Mouse (Mus musculus) left cerebral cortex, postnatal 36 days (tissue): ENCODE measurements around the gene Cpeb3. TPM values are rescaled to one million over a fixed set of nuclear protein-coding genes. Genes with fewer than 3 reads are reported as not detected.

ENCODE experiments used
- DNase-seq, 2 experiments: peaks; one replicate each; pipeline ENCODE4 v3.0.0; 2021 to 2022; ENCODE audit warnings: low spot score in 2 of 2, mixed read lengths in 1 of 2
- intact Hi-C: fragments of 180-260 bp; cut with DNase I; formaldehyde crosslinking; loops from one replicate; pipeline ENCODE4 v1.15.1; 2025
- total RNA-seq, 2 experiments: library from RNA; stranded (reverse); gene quantifications; 2 replicates each; pipeline ENCODE4 v1.2.3; 2021

Gene Cpeb3
- total RNA-seq, 2 experiments from 2014 or later = 79.8 to 104 TPM

DNA sequence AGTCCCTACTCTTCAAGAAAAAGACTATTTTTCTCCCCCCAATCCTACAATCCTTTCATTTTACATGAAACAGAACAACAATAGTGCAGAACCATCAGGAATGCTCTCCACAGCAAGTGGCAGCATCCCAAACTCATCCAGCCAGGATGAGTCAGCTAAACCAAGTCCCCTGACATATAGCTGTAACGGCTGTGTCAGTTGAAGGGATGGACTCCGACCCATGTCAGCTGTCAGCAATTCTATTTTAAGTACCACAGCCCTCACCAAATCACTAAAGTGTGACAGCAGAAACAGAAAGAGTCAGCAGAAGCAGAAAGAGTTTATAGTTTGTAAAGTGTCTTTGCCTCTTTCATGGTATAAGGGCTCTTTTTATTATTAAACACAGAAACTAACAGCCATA lies 148.8 kb downstream of the Cpeb3 start:
- no peak for DNase-seq
- intact Hi-C loops = no loop called here

DNA sequence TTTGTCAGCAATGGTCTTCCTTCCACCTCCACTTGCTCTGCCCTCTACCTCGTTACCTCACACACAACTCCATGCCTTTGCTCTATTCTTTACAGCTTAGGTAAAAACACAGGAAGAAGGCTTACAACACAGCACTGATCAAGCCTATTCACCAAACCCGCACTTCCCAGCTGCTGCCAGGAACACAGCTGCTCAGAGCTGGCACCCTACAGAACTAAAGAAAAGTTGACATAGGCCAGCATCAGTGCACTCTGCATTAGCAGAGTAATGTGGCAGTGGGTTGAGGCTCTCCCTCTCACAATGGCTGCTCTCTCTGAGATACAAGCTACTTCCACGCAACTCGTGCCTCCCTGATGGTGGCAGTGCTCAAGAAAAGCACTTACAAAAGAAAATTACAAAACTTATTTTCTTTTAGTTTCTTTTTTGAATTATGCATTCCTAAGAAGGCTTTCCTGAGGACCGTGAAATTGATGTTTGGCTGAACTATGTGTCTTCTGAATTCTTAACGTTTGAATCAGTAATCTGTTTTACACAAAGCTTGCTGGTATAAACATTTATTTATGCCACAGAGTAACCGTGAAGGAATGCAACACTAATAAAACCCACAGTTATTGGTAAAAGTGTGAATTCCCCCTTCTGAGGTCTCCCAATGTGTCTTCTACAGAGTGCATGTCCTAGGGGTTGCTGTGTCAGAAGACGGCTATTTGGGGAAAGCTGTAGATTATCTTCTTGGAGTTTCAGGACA lies 151.1 kb downstream of the Cpeb3 start:
- intact Hi-C loops = no loop called here
- DNase-seq = no peak

- peak in 1 of 2 experiments; percentile 55 for DNase-seq
- intact Hi-C loops = no loop called here
These were observed 152.3 kb downstream of the Cpeb3 start for GRCm38 (mm10) chr19:37055976-37056556.

DNA sequence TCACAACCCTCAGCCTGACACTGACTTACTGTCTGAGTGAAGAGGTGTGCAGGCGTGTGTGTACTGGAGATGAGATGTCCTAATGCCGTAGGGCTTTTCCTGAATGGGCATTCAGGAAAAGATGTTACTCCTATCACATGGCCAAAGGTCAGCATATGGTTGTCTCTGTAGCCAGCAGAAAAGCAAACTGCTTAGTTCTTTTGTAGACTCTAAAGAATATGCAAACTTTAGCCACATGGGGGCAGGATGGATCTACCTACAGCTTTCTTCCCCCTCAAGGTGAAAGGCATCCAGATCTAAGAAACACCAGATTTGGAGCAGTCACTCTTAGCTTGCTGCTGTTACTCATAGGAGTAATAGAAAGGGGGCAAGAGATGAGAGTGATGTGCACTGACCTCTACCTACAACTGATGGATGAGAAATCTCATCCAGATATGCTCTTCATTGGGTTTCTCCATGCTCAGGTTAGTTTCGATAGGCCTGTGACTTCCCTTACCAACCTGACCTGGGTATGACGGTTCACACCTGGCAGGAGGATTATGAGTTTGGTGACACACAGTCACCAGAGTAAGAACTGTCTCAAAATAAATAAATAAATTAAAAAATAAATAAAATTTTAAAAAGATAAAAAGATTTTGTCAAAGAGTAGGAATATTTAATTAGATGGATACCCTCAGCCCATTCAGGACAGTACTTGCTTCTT lies 157.6 kb downstream of the Cpeb3 start:
- intact Hi-C loops = loop anchor here (5.0 kb wide), 2 partner anchors 122 to 217 kb away; no protein-coding TSS in a partner anchor
- DNase-seq = no peak

DNA sequence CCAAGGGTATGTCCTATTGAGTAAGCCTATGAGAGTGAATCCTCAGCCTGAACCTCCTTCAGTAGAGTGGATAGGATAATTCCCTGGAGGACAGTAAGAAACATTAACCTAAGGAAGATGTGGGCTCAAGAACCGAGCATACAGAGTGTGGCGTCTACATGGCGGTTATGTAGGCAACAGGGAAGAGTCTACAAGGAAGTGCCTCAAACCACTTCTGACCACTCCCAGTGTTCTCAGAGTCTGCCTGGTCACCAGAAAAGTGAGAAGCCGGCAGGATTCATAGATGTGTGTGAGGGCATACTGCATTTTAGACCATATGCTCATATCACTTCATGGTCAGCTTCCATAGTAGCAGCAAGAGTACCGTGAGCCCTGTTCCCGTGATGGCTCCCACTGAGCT lies 159.9 kb downstream of the Cpeb3 start:
- no peak for DNase-seq
- intact Hi-C loops = loop anchor here (5.0 kb wide), 1 partner anchor 159 kb away; the partner anchor contains the start of genes Cpeb3 and March5

DNA sequence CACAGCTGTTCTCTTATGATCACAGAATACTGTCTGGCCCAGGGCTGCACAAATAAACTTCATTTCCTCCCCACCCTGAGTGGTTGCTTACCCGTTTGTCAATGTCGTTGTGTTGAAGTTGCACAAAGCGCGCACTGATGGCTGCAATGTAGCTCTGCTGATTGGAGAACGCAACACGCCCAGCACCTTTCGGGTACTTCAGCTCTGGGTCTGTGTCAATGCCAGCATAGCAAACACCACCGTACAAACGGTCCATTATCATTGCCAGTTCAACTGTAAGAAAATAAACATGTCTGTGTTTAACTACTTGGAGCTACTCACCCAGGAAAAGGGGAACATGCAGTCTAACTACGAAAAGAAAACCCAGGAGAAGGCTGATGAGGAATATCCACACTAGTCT lies 164.0 kb downstream of the Cpeb3 start:
- intact Hi-C loops = no loop called here

DNA sequence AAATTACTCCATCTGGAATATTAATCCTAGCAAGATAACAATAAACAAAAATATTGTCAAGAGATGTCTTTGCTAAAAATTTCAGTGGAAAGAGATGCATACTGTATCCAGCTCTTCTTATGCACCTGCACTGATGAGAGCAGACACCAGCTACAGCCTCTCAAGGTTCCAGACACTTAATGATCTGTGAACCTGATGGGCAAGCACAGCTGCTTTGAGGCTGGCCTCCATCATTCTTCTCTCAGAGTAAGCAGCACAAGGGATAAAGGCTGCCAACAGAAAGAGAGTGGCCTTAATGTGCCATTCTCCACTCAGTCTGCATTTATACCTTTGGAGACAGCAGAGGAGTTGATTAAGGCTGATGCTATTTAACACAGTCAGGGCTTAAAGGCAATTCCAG lies 167.5 kb downstream of the Cpeb3 start:
- DNase-seq = no peak
- intact Hi-C loops = no loop called here

More for the DNA sequence above, 164.0 kb downstream of the Cpeb3 start:
- DNase-seq = no peak

DNA sequence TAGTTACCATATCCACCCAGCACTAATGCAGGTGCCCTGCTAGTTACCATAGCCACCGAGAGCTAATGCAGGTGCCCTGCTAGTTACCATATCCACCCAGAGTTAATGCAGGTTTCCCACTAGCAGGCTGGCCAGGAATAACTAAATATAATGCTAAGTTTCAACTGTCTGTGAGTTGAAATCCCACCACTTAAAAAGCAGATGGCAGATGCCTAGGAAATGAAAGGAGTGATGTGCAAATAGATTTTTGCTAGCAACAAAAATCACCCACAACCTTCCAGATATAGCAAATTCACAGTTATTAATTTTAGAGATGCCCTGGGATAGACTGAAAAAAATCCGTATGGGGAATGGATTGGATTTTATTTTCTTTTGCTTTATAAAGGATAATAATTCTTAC lies 176.0 kb downstream of the Cpeb3 start:
- DNase-seq = no peak
- intact Hi-C loops = no loop called here

- DNase-seq = no peak
These were observed 177.0 kb downstream of the Cpeb3 start for GRCm38 (mm10) chr19:37031446-37031845.

GRCm38 (mm10) chr19:37029771-37030170 lies 178.6 kb downstream of the Cpeb3 start:
- intact Hi-C loops = no loop called here
- DNase-seq = no peak

More at GRCm38 (mm10) chr19:37031446-37031845, 177.0 kb downstream of the Cpeb3 start:
- intact Hi-C loops = no loop called here

DNA sequence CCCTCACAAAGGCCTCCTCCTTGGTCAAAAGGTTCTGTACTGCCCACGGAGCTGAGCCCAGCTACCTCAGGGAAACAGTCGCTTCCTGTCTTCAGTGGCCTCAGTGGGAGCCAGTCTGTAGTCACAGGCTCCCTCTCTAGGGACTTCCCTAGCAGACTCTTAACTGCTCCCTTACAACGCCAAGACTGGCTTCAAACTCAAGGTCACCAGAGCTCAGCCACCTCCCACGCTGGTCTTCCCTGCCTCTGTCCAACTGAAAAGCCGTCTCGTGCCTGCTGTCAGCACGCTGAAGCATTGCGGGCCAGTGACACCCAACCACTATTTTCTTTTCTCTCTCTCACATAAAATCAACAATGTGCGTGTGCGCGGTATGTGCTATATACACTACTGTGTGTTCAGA lies 182.0 kb downstream of the Cpeb3 start:
- intact Hi-C loops = no loop called here
- DNase-seq = no peak

- DNase-seq = peak; percentile 43 to 46
- intact Hi-C loops = no loop called here
These were observed 182.5 kb downstream of the Cpeb3 start for GRCm38 (mm10) chr19:37025839-37026319.

GRCm38 (mm10) chr19:37022146-37022545 lies 186.3 kb downstream of the Cpeb3 start:
- no peak for DNase-seq
- intact Hi-C loops = no loop called here

DNA sequence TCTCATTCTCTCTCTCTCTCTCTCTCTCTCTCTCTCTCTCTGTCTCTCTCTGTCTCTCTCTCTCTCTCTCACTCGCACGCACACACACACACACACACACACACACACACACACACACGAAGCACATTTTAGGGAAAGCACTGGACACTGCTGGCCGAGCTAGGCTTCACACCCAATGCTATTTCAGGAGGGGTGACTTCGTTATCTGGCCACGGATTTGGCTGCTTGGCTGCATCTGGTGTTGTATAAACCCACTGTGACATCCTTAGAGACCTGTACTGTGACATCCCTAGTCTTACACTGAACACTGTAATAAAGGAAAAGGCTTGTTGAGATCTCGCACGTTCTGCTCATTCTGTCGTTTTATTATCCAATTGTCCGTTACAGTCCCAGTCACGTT lies 187.4 kb downstream of the Cpeb3 start:
- DNase-seq = no peak
- intact Hi-C loops = no loop called here

GRCm38 (mm10) chr19:37020531-37020930 lies 187.9 kb downstream of the Cpeb3 start:
- DNase-seq = no peak
- intact Hi-C loops = no loop called here

- no peak for DNase-seq
- intact Hi-C loops = no loop called here
These were observed 189.5 kb downstream of the Cpeb3 start for GRCm38 (mm10) chr19:37018931-37019330.

DNA sequence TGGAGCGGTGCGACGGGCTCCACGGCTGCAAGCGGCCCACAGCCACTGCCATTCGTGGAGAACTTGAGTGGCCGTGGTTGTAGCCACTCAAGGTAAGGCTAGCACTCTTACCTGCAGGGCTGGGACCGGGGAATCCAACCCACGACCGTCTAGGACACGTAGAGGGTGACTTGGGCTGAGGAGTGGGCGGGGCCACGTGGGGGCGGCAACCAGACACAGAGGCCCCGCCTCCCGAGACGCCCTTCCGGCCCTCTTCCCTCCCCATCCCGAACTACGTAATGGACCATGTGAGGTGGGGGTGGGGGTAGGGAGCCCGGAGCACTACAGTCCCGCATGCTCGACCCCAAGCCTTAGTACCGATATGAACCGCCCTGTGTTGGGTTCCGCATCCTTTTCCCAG lies 190.0 kb downstream of the Cpeb3 start:
- peak in 1 of 2 experiments; percentile 34 for DNase-seq
- intact Hi-C loops = no loop called here

GRCm38 (mm10) chr19:37016890-37017289 lies 191.5 kb downstream of the Cpeb3 start:
- intact Hi-C loops = no loop called here
- DNase-seq = no peak

- DNase-seq = no peak
- intact Hi-C loops = no loop called here
These were observed 194.0 kb downstream of the Cpeb3 start for GRCm38 (mm10) chr19:37014173-37014939.

- no peak for DNase-seq
- intact Hi-C loops = no loop called here
These were observed 194.9 kb downstream of the Cpeb3 start for GRCm38 (mm10) chr19:37013461-37013860.
